Mouse (Mus musculus): ENCODE measurements at regions not wholly inside any gene's neighbourhood (a gene's known extent, or its start where the extent isn't known, plus 50 kb on each side); places are given as distances from the start of the nearest gene placed in this dataset.

GRCm38 (mm10) chr16:86945058-86945457 lies 408.9 kb upstream of the N6amt1 start:
- no peak for TF ChIP-seq CTCF (IDR thresholded peaks at IDR 0.05; ENCODE audit: low read depth)
- no peak for TF ChIP-seq EP300 (IDR thresholded peaks at IDR 0.05; ENCODE audit: low read depth)

All from liver, postnatal 0 days (tissue).